Mouse (Mus musculus) thymus, adult 18-20 months (tissue): ENCODE measurements around the gene Sh2b2.

Experiments
- DNase-seq, 2 experiments: peaks; one replicate each; pipeline ENCODE4 v3.0.0; 2022; ENCODE audit warnings: mixed read lengths in 2 of 2

Gene Sh2b2

GRCm38 (mm10) chr5:136179594-136179993, 66.8 kb downstream of the Sh2b2 start:
- DNase-seq, result no peak

- DNase-seq, result peak in 1 of 2 experiments; percentile 65
These were observed 72.5 kb downstream of the Sh2b2 start for GRCm38 (mm10) chr5:136173606-136174463.

- DNase-seq, result no peak
These were observed 73.4 kb downstream of the Sh2b2 start for GRCm38 (mm10) chr5:136172939-136173338.

GRCm38 (mm10) chr5:136171363-136172341, 74.7 kb downstream of the Sh2b2 start:
- no peak for DNase-seq

- DNase-seq, result peak; percentile 84 to 89
These were observed 75.6 kb downstream of the Sh2b2 start, which contains the start of gene Orai2 for GRCm38 (mm10) chr5:136170512-136171362. Gene Orai2, minus strand, starts transcription at chr5:136170713.

GRCm38 (mm10) chr5:136169626-136170511, 76.5 kb downstream of the Sh2b2 start:
- DNase-seq, result peak; percentile 58 to 72
